Mouse (Mus musculus) embryonic facial prominence, embryonic 14.5 days (tissue): ENCODE data around the gene Abcc2. TPM values are rescaled to one million over a fixed set of nuclear protein-coding genes. Genes with fewer than 3 reads are reported as not detected.

Source experiments
- ATAC-seq: fragments of 200-750 bp; cut with Nextera tagmentation; 2 replicates; pipeline ENCODE4 v1.8.0; 2017; ENCODE audit warnings: low read depth, moderate number of reproducible peaks, moderate TSS enrichment
- DNase-seq: peaks from one replicate; pipeline ENCODE4 v3.0.0-alpha.2; 2015; ENCODE audit warnings: low spot score
- H3K27ac ChIP-seq: fragments of 300-500 bp; sonication (generic); replicated peaks from 2 replicates; pipeline ENCODE4 v1.5.1; 2014; ENCODE audit warnings: low read depth, mild to moderate bottlenecking, low read length, moderate library complexity
- H3K27me3 ChIP-seq: fragments of 300-500 bp; sonication (generic); replicated peaks from 2 replicates; pipeline ENCODE4 v1.6.1; 2014; ENCODE audit warnings: low read length; ENCODE audit not compliant: control insufficient read depth, insufficient read depth
- H3K36me3 ChIP-seq: fragments of 300-500 bp; sonication (generic); 2 replicates; pipeline ENCODE4 v1.6.1; 2014; ENCODE audit warnings: low read length, mixed read lengths; ENCODE audit not compliant: control insufficient read depth, insufficient read depth
- H3K4me1 ChIP-seq: fragments of 300-500 bp; sonication (generic); 2 replicates; pipeline ENCODE4 v1.6.1; 2014; ENCODE audit warnings: antibody characterized with exemption, low read length; ENCODE audit not compliant: control insufficient read depth, insufficient read depth
- H3K4me2 ChIP-seq: fragments of 300-500 bp; sonication (generic); 2 replicates; pipeline ENCODE4 v1.6.1; 2014; ENCODE audit warnings: low read depth, mild to moderate bottlenecking, low read length, moderate library complexity, mixed read lengths
- H3K4me3 ChIP-seq: fragments of 300-500 bp; sonication (generic); 2 replicates; pipeline ENCODE4 v1.5.1; 2014; ENCODE audit warnings: low read depth, mild to moderate bottlenecking, low read length
- H3K9ac ChIP-seq: fragments of 300-500 bp; sonication (generic); 2 replicates; pipeline ENCODE4 v1.6.1; 2014; ENCODE audit warnings: low read depth, mild to moderate bottlenecking, low read length, moderate library complexity, mixed read lengths
- H3K9me3 ChIP-seq: fragments of 300-500 bp; sonication (generic); 2 replicates; pipeline ENCODE4 v1.6.1; 2016; ENCODE audit warnings: low read length; ENCODE audit not compliant: control insufficient read depth
- WGBS: fragments of 180-500 bp; shearing (Covaris S2); extraction: QIAGEN DNeasy Blood & Tissue Kit; methylation state at CpG from one replicate; pipeline ENCODE4 v1.1.7; 2014; 5-methylcytosine and 5-hydroxymethylcytosine counted together
- polyA plus RNA-seq: library from polyadenylated mRNA; unstranded; fragments of >200 nt; fragmentation: Nextera tagmentation; extraction: Ambion mirVana; gene quantifications from 2 replicates; pipeline ENCODE4 v1.2.1, GENCODE M21; 2014

The Abcc2 gene
- polyA plus RNA-seq, 1 experiment from 2014 or later = 0.07 TPM

DNA sequence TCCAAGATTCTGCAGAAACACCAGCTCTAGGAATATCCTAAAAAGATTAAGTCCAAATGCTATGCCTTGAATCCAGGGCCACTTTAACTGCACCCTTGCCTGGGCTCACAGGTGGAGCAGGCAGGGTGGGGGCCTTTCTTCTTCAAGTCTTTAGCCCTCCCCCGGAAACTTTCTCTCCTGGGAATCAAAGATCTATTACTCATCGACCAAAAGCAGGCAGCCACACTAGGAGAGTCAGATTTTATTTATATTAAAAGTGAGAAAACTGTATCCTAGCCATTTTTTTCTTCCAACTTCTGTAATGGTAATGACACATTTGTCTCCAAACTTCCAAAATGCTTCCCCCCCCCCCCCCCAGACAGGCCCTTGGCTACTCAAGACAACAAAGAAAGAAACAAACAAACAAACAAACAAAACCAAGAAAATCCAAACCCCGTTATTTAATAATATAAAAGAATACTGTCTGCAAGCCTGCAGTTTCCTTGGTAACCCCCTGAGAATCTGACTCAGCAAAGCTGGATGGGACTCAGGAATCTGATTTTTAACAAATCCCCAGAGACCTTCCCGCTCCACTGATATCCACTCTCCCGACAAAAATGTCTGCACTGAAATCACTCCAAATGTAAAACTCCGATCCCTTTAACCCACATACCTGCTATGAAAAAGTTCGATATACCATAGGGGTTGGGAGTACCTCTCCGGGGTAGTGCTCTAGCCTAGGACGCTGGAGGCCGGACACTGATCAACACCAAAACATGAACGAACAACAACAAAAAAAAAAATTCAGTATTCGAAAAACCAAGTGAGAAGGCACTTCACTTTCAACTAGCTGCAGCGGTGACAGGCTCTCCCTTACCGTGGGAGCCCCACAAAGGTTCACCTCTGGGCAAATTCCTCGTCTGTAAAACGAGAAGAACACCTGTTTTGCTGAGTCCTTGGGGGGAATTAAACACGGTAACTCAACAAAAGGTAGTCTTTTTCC is 96.4 kb downstream of the Abcc2 start:
- 3% methylated on average over 17 of the region's 17 CpGs for WGBS

DNA sequence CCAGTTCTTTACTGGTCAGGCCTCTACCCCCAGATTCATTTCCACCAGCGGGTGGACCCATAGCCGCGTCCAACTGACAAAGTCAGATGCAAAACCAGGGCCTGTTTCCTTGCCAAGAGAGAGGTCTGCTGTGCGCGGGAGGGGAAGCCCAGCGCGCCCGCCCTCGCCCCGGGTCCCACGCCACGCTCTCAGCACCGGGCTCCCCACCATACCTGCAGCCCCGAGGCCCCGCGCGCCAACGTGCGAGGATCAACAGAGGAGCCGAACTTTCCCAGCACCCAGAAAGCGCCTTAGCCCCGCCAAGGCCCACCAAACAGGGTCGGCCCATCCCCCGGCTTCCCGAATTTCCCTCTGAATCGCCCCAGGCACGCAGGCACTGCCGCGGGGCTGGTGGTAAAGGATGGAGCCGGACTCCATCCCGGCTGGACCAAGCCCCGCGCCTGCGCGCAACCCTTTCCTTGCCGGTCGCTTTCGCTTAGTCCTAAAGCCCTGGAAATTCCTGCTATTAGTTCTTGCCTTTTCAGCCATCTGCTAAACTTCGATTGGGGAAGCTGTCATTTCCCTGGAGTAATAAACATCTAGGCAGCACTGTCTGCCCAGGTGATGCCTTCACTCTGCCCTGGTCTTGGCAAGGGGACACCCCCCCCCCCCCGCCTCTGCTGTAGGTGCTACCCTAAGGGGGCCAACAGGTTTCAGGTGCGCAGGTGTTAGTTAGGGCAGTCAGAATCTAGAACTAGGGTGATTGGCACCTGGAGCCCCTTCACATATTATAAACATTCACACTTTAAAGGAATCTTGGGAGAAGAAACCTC is 97.6 kb downstream of the Abcc2 start:
- Histone ChIP-seq H3K27me3 (no peaks in the 10 kb centered on the region), H3K4me3 (peak overlapping the region; percentile 69), H3K4me2 (peak overlapping the region; percentile 72), H3K36me3 (peaks cover 6% of the 10 kb centered on the region), H3K27ac (peak overlapping the region; percentile 92), H3K4me1 (peaks cover 26% of the 10 kb centered on the region), H3K9ac (peak overlapping the region; percentile 85), H3K9me3 (0 out of 2 replicates have a peak, but pooled peaks cover 4% of the 10 kb centered on the region)
- peak; percentile 92 for DNase-seq
- WGBS = 2% methylated on average over 31 of the region's 41 CpGs
- peak; percentile 92 for ATAC-seq

More for the DNA sequence above, 96.4 kb downstream of the Abcc2 start:
- H3K36me3 ChIP-seq = peaks cover 18% of the 10 kb centered on the region
- H3K9ac ChIP-seq = peak overlapping the region; percentile 85
- peak overlapping the region; percentile 72 for H3K4me2 ChIP-seq
- DNase-seq (peak; percentile 70), ATAC-seq (no peak)
- peak overlapping the region; percentile 92 for H3K27ac ChIP-seq
- H3K4me1 ChIP-seq = peaks cover 25% of the 10 kb centered on the region
- 0 out of 2 replicates have a peak, but pooled peaks cover 4% of the 10 kb centered on the region for H3K9me3 ChIP-seq
- peak overlapping the region; percentile 69 for H3K4me3 ChIP-seq
- no peaks in the 10 kb centered on the region for H3K27me3 ChIP-seq

DNA sequence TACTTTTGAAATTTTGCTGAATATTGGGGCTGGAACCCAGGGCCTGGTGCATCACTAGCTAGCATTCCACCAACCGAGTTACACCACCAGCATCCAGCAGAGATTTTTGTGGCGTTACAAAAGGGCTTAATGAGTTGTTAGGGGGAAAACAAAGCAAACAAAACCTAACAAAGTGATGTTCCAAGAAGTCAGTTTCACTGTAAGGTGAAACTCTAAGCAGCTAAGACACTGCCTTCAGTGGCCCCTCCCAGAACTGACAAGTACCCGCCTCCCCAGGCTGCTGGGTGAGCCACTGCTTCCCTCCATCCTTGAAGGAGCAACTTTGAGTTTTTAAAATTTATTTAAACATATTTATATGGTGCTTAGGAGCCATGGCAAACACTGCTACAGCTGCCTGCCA is 98.4 kb downstream of the Abcc2 start:
- ATAC-seq (no peak), DNase-seq (no peak)
- Histone ChIP-seq H3K27me3 (no peaks in the 10 kb centered on the region), H3K4me3 (no peak overlapping the region), H3K4me2 (peak overlapping the region; percentile 72; the same call in 1 of the 2 replicates), H3K9ac (no peak overlapping the region; the same call in 1 of the 2 replicates), H3K27ac (0 out of 2 replicates have a peak overlapping the region, but pooled peaks have one; percentile 28), H3K9me3 (0 out of 2 replicates have a peak, but pooled peaks cover 4% of the 10 kb centered on the region), H3K36me3 (no peaks in the 10 kb centered on the region), H3K4me1 (peaks cover 26% of the 10 kb centered on the region)
- 17% methylated on average over 3 of the region's 3 CpGs for WGBS

DNA sequence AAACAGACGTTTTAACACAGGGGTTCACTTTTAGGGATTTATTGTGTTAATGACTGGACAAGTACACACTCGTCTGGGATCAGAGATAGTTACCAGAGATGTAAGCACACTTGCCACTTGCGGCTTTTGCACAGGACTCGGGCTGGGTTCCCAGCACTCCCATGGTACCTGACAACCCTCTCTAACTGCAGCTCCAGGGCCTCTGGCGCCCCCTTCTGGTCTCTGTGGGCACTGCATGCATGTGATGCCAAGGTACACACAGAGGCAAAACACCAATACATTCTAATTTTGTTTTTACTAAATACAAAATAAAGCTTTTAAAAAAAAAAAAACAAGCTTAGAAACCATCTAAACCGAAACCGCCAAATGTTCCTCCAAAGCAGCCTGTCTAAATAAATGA is 99.6 kb downstream of the Abcc2 start:
- no peaks in the 10 kb centered on the region for H3K36me3 ChIP-seq
- DNase-seq = no peak
- 86% methylated on average over 7 of the region's 7 CpGs for WGBS
- H3K4me2 ChIP-seq = no peak overlapping the region
- H3K27ac ChIP-seq = no peak overlapping the region
- H3K4me3 ChIP-seq = no peak overlapping the region
- no peaks in the 10 kb centered on the region for H3K27me3 ChIP-seq
- 0 out of 2 replicates have a peak, but pooled peaks cover 4% of the 10 kb centered on the region for H3K9me3 ChIP-seq
- peaks cover 26% of the 10 kb centered on the region for H3K4me1 ChIP-seq
- ATAC-seq = no peak
- no peak overlapping the region for H3K9ac ChIP-seq

DNA sequence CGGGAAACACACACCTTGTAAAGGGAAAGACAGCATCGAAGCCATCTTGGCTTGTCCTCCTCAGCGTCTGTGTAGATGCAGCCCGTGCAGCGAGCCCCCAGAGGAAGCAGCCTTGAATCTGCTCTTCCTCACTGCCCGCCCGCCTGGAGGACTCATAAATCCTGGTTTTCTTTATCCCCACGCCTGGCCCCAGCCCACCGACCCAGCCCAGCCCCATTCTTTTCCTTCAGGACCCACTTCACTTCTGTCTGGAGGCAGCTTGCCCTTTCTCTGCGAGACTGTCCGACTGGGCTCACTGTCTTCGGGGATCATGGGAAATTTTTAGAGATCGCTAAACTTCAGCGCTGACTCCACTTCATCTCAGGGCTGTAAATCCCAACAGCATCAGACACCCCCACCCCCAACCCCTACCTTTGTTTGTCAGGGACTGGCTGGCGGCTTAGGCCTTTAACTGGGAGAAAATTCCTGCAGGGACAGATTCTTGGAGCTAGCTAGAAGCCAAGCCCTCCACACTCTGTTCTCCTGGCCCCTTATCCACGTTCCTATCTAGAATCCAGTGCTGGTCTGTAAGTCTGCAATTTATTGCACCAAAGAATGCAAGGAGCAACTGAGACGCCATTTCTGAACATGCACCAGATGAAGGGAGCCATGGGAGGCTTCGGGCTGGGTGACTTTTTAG is 101.0 kb downstream of the Abcc2 start:
- Histone ChIP-seq H3K27ac (peak overlapping the region; percentile 63), H3K9ac (peak overlapping the region; percentile 42; the same call in 1 of the 2 replicates), H3K4me1 (peaks cover 25% of the 10 kb centered on the region), H3K27me3 (no peaks in the 10 kb centered on the region), H3K4me2 (peak overlapping the region; percentile 39), H3K4me3 (peak overlapping the region; percentile 11), H3K9me3 (0 out of 2 replicates have a peak, but pooled peaks cover 4% of the 10 kb centered on the region), H3K36me3 (no peaks in the 10 kb centered on the region)
- whole genome bisulfite sequencing = 30% methylated on average over 18 of the region's 18 CpGs
- DNase-seq (peak; percentile 52), ATAC-seq (peak; percentile 17; the same call in 1 of the 2 replicates)

DNA sequence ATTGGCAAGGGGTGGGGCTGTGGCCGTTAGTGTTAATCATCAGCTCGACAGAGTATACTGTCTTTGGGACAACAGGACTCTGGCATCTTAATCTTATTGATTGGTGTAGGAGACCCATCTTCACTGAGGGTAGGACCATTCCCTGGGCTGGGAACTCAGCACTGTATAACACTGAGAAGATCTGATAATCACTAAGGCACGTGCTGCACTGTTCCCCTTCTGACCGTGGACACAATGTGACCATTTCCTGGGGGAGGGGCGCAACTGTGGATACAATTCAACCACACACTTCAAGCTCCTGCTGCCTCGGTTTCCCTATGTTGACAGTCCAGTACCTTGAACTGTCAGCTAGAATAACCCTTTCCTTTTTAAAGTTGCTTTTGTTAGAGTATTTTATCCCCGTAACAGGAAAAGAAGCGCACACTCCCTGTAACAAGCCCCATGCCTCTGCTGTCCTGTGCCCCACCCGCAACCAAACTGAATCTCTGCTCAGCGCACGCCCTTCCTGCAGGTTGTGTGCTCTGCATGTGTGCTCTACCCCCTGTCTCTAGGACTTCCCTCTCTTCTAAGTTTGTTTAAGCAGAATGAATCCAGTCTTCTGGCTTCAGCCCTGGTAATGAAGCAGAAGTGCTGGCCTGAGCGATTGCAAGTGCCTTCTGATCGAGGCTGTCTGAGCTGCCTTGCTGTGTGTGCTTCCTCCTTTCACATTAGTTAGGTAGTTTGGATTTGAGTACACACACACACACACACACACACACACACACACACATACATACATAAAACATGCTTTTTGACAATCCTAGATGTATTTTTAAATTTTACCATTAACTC is 102.9 kb downstream of the Abcc2 start:
- H3K4me3 ChIP-seq = no peak overlapping the region
- no peak overlapping the region for H3K4me2 ChIP-seq
- no peak for DNase-seq
- H3K27ac ChIP-seq = no peak overlapping the region
- H3K4me1 ChIP-seq = peaks cover 20% of the 10 kb centered on the region
- 0 out of 2 replicates have a peak, but pooled peaks cover 4% of the 10 kb centered on the region for H3K9me3 ChIP-seq
- 67% methylated on average over 13 of the region's 13 CpGs for WGBS
- H3K36me3 ChIP-seq = no peaks in the 10 kb centered on the region
- ATAC-seq = no peak
- no peak overlapping the region for H3K9ac ChIP-seq
- H3K27me3 ChIP-seq = no peaks in the 10 kb centered on the region

DNA sequence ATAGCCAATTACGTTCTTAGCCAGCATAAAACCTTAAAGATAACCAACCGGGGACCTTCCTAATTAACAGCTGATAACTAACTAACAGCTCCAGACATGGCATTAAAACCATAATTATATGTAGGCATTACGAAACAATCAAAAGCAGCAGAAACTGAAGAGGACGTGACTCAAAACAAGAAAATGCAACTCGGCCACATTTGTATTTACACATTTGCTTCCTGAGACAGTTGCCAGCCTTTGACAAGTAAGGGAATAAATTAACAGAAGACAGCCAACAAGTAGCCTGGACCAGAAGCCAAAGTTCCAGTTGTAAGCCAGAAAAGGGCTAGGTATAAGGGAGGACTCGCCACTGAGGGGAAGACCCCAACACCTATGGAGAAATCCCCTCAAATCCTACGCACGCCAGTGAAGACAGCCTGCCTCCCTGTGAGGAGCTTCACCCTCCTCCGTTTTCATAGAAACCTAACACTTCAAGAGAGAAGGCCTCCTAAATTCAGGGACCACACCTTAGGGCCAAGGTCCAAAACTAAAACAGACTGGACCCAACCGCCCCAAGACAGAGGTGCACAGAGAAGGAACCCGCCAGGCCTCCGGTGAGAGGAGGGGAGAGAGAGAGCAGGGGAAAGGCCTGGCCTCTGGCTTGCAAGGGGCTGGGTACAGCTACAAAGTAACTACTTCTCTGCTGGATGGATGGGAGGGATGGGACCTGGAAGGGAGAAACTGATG is 104.5 kb downstream of the Abcc2 start:
- 0 out of 2 replicates have a peak overlapping the region, but pooled peaks have one; percentile 3 for H3K4me2 ChIP-seq
- 0 out of 2 replicates have a peak, but pooled peaks cover 4% of the 10 kb centered on the region for H3K9me3 ChIP-seq
- no peak for ATAC-seq
- no peak for DNase-seq
- WGBS = 60% methylated on average over 12 of the region's 12 CpGs
- peaks cover 13% of the 10 kb centered on the region; the same call in 1 of the 2 replicates for H3K4me1 ChIP-seq
- no peak overlapping the region for H3K27ac ChIP-seq
- H3K36me3 ChIP-seq = no peaks in the 10 kb centered on the region
- no peak overlapping the region for H3K4me3 ChIP-seq
- H3K9ac ChIP-seq = 0 out of 2 replicates have a peak overlapping the region, but pooled peaks have one; percentile 15
- H3K27me3 ChIP-seq = no peaks in the 10 kb centered on the region
